Mouse (Mus musculus) ES-E14 (cell line): ENCODE data around the gene Lbp. TPM values are rescaled to one million over a fixed set of nuclear protein-coding genes. Genes with fewer than 3 reads are reported as not detected.

Experiments used
- DNase-seq: peaks from one replicate; pipeline ENCODE4 v3.0.0-alpha.2; 2013; ENCODE audit warnings: low read depth, low spot score
- H3K27ac ChIP-seq: 2 replicates; pipeline ENCODE4 v1.5.1; 2012; ENCODE audit warnings: low read depth, mild to moderate bottlenecking, low read length, moderate library complexity, mixed read lengths; ENCODE audit not compliant: poor library complexity, insufficient read depth, severe bottlenecking
- H3K36me3 ChIP-seq: 2 replicates; pipeline ENCODE4 v1.6.1; 2012; ENCODE audit warnings: mild to moderate bottlenecking, low read length, moderate library complexity, mixed read lengths; ENCODE audit not compliant: control insufficient read depth, poor library complexity, insufficient read depth, severe bottlenecking
- H3K4me1 ChIP-seq, 2 experiments: fragments of 150-350 bp in 1 of 2; sonication (generic) in 1 of 2; 2 replicates each; pipeline ENCODE4 v1.6.1; 2012; ENCODE audit warnings: low read length in 2 of 2, mild to moderate bottlenecking in 1 of 2, mixed read lengths in 1 of 2; ENCODE audit not compliant: control insufficient read depth in 2 of 2, insufficient read depth in 2 of 2, poor library complexity in 1 of 2
- H3K4me3 ChIP-seq, 2 experiments: fragments of 150-350 bp in 1 of 2; sonication (generic) in 1 of 2; 2 replicates each; pipeline ENCODE4 v1.5.1; 2012; ENCODE audit warnings: low read length in 2 of 2, low read depth in 1 of 2, mild to moderate bottlenecking in 1 of 2, mixed read lengths in 1 of 2; ENCODE audit not compliant: insufficient read depth in 1 of 2, poor library complexity in 1 of 2, severe bottlenecking in 1 of 2
- H3K9ac ChIP-seq: 2 replicates; pipeline ENCODE4 v1.6.1; 2012; ENCODE audit warnings: low read depth, mild to moderate bottlenecking, low read length, mixed read lengths; ENCODE audit not compliant: poor library complexity, insufficient read depth, severe bottlenecking
- H3K9me3 ChIP-seq: fragments of 150-350 bp; sonication (generic); 2 replicates; pipeline ENCODE4 v1.6.1; 2012; ENCODE audit warnings: low read depth, mild to moderate bottlenecking, low read length; ENCODE audit not compliant: control insufficient read depth, insufficient read depth
- CHD2 ChIP-seq: IDR thresholded peaks from 2 replicates; pipeline ENCODE4 v1.6.1; 2014; ENCODE audit warnings: mild to moderate bottlenecking, low read depth, low read length, inconsistent platforms
- HCFC1 ChIP-seq: IDR thresholded peaks from 2 replicates; pipeline ENCODE4 v1.6.1; 2012; ENCODE audit warnings: low read length, inconsistent platforms, borderline replicate concordance; ENCODE audit not compliant: insufficient read depth
- MAFK ChIP-seq: IDR thresholded peaks from 2 replicates; pipeline ENCODE4 v1.6.1; 2014; ENCODE audit warnings: mild to moderate bottlenecking, low read depth, low read length, inconsistent platforms; ENCODE audit not compliant: insufficient read depth
- ZC3H11A ChIP-seq: IDR thresholded peaks from 2 replicates; pipeline ENCODE4 v1.6.1; 2012; ENCODE audit warnings: low read depth, mild to moderate bottlenecking, inconsistent platforms, low read length, borderline replicate concordance
- ZNF384 ChIP-seq: IDR thresholded peaks from 2 replicates; pipeline ENCODE4 v1.6.1; 2012; ENCODE audit warnings: low read depth, low read length, inconsistent platforms
- in situ Hi-C, 2 experiments: fragments of 600-800 bp; cut with MboI; formaldehyde crosslinking; loops; one replicate each; pipeline ENCODE4 v1.15.1; 2025; ENCODE audit warnings: low sequenced_read_pairs in 2 of 2, inconsistent platforms in 1 of 2; ENCODE audit not compliant: unreplicated experiment in 2 of 2
- total RNA-seq: library from RNA; depleted of rRNA; stranded (reverse); fragments of 300-350 nt; gene quantifications from 2 replicates; pipeline ENCODE4 v1.2.3, GENCODE M21; 2012; rRNA removed

Gene Lbp
- total RNA-seq = 0.18 and 0.32 TPM in 2 replicates

- DNase-seq = no peak
- Histone ChIP-seq H3K4me3 (no peak within 1 kb of the TSS), H3K4me1 (no peaks in the 10 kb centered on the region), H3K9ac (no peak within 1 kb of the TSS), H3K9me3 (no peaks in the 10 kb centered on the region), H3K27ac (no peak within 1 kb of the TSS), H3K36me3 (no peaks in the 10 kb centered on the region)
- in situ Hi-C loops = no loop called here
- TF ChIP-seq ZNF384 = no peak
- TF ChIP-seq HCFC1 = no peak
- no peak for TF ChIP-seq MAFK
- no peak for TF ChIP-seq CHD2
- TF ChIP-seq ZC3H11A = no peak
Observed at GRCm38 (mm10) chr2:158305948-158306695, at the start of gene Lbp. Gene Lbp, plus strand, starts transcription at chr2:158306493.

- in situ Hi-C loops = no loop called here
- H3K4me1 ChIP-seq = peaks cover 3 to 8% of the 10 kb centered on the region in 2 experiments; a peak in 2 of 4 replicates
- no peak overlapping the region for H3K9ac ChIP-seq
- no peak overlapping the region for H3K27ac ChIP-seq
- no peak overlapping the region for H3K4me3 ChIP-seq
- H3K9me3 ChIP-seq = no peaks in the 10 kb centered on the region
- no peaks in the 10 kb centered on the region for H3K36me3 ChIP-seq
- peak; percentile 22 for DNase-seq
- no peak for TF ChIP-seq HCFC1
- no peak for TF ChIP-seq ZNF384
- TF ChIP-seq CHD2 = no peak
- no peak for TF ChIP-seq MAFK
- TF ChIP-seq ZC3H11A = no peak
Observed at GRCm38 (mm10) chr2:158256894-158257293, 49.4 kb upstream of the Lbp start.

- DNase-seq = no peak
- Histone ChIP-seq H3K4me3 (peak within 1 kb of the TSS; percentile 42 to 44), H3K9ac (peak within 1 kb of the TSS; percentile 26), H3K9me3 (no peaks in the 10 kb centered on the region), H3K36me3 (no peaks in the 10 kb centered on the region), H3K4me1 (peaks cover 3 to 8% of the 10 kb centered on the region in 2 experiments; a peak in 2 of 4 replicates), H3K27ac (no peak within 1 kb of the TSS)
- in situ Hi-C loops = no loop called here
- TF ChIP-seq MAFK (no peak), CHD2 (no peak), ZC3H11A (no peak)
Observed at GRCm38 (mm10) chr2:158258005-158258418, 48.3 kb upstream of the Lbp start, which contains the start of gene Bpi. Gene Bpi, plus strand, starts transcription at chr2:158258094.

GRCm38 (mm10) chr2:158258781-158259180 lies 47.5 kb upstream of the Lbp start:
- H3K4me3 ChIP-seq = peak overlapping the region in 1 of 2 experiments; percentile 44; a peak in 2 of 4 replicates
- H3K9me3 ChIP-seq = no peaks in the 10 kb centered on the region
- H3K4me1 ChIP-seq = peaks cover 3 to 8% of the 10 kb centered on the region in 2 experiments; a peak in 2 of 4 replicates
- H3K27ac ChIP-seq = no peak overlapping the region
- TF ChIP-seq HCFC1 = no peak
- TF ChIP-seq ZC3H11A = no peak
- TF ChIP-seq CHD2 = no peak
- TF ChIP-seq ZNF384 = no peak
- TF ChIP-seq MAFK = no peak
- peak overlapping the region; percentile 20; the same call in 1 of the 2 replicates for H3K9ac ChIP-seq
- DNase-seq = peak; percentile 90
- no peaks in the 10 kb centered on the region for H3K36me3 ChIP-seq
- in situ Hi-C loops = no loop called here
